Comparison of ENCODE assay signal across 8 mouse cellular contexts in genomic region chr16:4586531-4587123, GRCm38 (mm10). TPM values are rescaled to one million over a fixed set of nuclear protein-coding genes. Genes with fewer than 3 reads are reported as not detected.
A peak's percentile ranks its signal among the peaks of the same experiment; 100 is the strongest.
DNase-seq lines count a peak whose midpoint lies in the region; ATAC-seq and TF ChIP-seq lines count a peak whose summit lies in the region.

No protein-coding gene starts in this region.

- no peak for TF ChIP-seq CTCF in bone marrow, adult 2 months (IDR thresholded peaks at IDR 0.05; ENCODE audit: control insufficient read depth, insufficient read depth, low read length)
- TF ChIP-seq CTCF in midbrain, postnatal 0 days (IDR thresholded peaks at IDR 0.05), result peak; percentile 31

- peak; percentile 97 for ATAC-seq in embryonic facial prominence, embryonic 15.5 days (ENCODE audit: insufficient number of reproducible peaks, low FRiP score, low TSS enrichment, low read depth)
- ATAC-seq in limb, embryonic 14.5 days (ENCODE audit: low FRiP score, low read depth), result peak; percentile 98
- peak; percentile 94 for ATAC-seq in midbrain, postnatal 0 days (ENCODE audit: low FRiP score)

- H3K9me3 ChIP-seq in embryonic facial prominence, embryonic 15.5 days (replicated peaks), result no peaks in the 10 kb centered on the region
- no peaks in the 10 kb centered on the region for H3K9me3 ChIP-seq in limb, embryonic 14.5 days (ENCODE audit: control insufficient read depth, low read length)
- H3K9me3 ChIP-seq in midbrain, postnatal 0 days (ENCODE audit: low read length), result no peaks in the 10 kb centered on the region

- H3K4me3 ChIP-seq in bone marrow, adult 2 months (replicated peaks; ENCODE audit: control insufficient read depth, low read depth, low read length), result peak overlapping the region; percentile 73
- peak overlapping the region; percentile 54 for H3K4me3 ChIP-seq in embryonic facial prominence, embryonic 15.5 days (replicated peaks)
- H3K4me3 ChIP-seq in limb, embryonic 14.5 days (replicated peaks; ENCODE audit: low read length), result peak overlapping the region; percentile 46
- H3K4me3 ChIP-seq in midbrain, postnatal 0 days (ENCODE audit: low read depth, low read length), result peak overlapping the region; percentile 56

- H3K27ac ChIP-seq in bone marrow, adult 2 months (ENCODE audit: control insufficient read depth, insufficient read depth, low read depth, low read length, poor library complexity), result peak overlapping the region; percentile 81
- H3K27ac ChIP-seq in embryonic facial prominence, embryonic 15.5 days (replicated peaks), result peak overlapping the region; percentile 93
- peak overlapping the region; percentile 90 for H3K27ac ChIP-seq in limb, embryonic 14.5 days (replicated peaks; ENCODE audit: low read depth, low read length)
- H3K27ac ChIP-seq in midbrain, postnatal 0 days (ENCODE audit: low read depth, low read length), result peak overlapping the region; percentile 62

- under 1% methylated on average over 43 of the region's 43 CpGs for WGBS in bone marrow, adult 2 months
- under 1% methylated on average over 43 of the region's 43 CpGs for WGBS in embryonic facial prominence, embryonic 15.5 days
- WGBS in limb, embryonic 14.5 days, result 0% methylated on average over 33 of the region's 43 CpGs
- under 1% methylated on average over 43 of the region's 43 CpGs for WGBS in midbrain, postnatal 0 days

- peaks cover 4% of the 10 kb centered on the region for H3K4me1 ChIP-seq in bone marrow, adult 2 months (ENCODE audit: control insufficient read depth, insufficient read depth, low read length)
- peaks cover 21% of the 10 kb centered on the region for H3K4me1 ChIP-seq in embryonic facial prominence, embryonic 15.5 days
- peaks cover 16% of the 10 kb centered on the region for H3K4me1 ChIP-seq in limb, embryonic 14.5 days (ENCODE audit: control insufficient read depth, insufficient read depth, low read length)
- no peaks in the 10 kb centered on the region for H3K4me1 ChIP-seq in midbrain, postnatal 0 days (ENCODE audit: insufficient read depth, low read length)

- peak; percentile 79; the same call in 1 of the 2 replicates for TF ChIP-seq POLR2A in bone marrow, adult 2 months (IDR thresholded peaks at IDR 0.05; ENCODE audit: borderline replicate concordance, control insufficient read depth, low read depth, low read length)
- TF ChIP-seq POLR2A in limb, embryonic 14.5 days (IDR thresholded peaks at IDR 0.05; ENCODE audit: borderline replicate concordance, extremely low read depth, insufficient read depth, insufficient read length), result no peak

- H3K27me3 ChIP-seq in embryonic facial prominence, embryonic 15.5 days, result no peaks in the 10 kb centered on the region
- H3K27me3 ChIP-seq in limb, embryonic 14.5 days (ENCODE audit: control insufficient read depth, insufficient read depth, low read length), result no peaks in the 10 kb centered on the region
- H3K27me3 ChIP-seq in midbrain, postnatal 0 days (ENCODE audit: insufficient read depth, low read length), result no peaks in the 10 kb centered on the region

- peaks cover 4% of the 10 kb centered on the region; the same call in 1 of the 2 replicates for H3K36me3 ChIP-seq in embryonic facial prominence, embryonic 15.5 days
- peaks cover 15% of the 10 kb centered on the region for H3K36me3 ChIP-seq in limb, embryonic 14.5 days (ENCODE audit: control insufficient read depth, insufficient read depth, low read length)
- no peaks in the 10 kb centered on the region; the same call in 1 of the 2 replicates for H3K36me3 ChIP-seq in midbrain, postnatal 0 days (ENCODE audit: insufficient read depth, low read length)

- H3K9ac ChIP-seq in embryonic facial prominence, embryonic 15.5 days, result peak overlapping the region; percentile 35
- H3K9ac ChIP-seq in limb, embryonic 14.5 days (ENCODE audit: low read depth, low read length, severe bottlenecking), result peak overlapping the region; percentile 51
- H3K9ac ChIP-seq in midbrain, postnatal 0 days (replicated peaks; ENCODE audit: low read length, poor library complexity, severe bottlenecking), result peak overlapping the region; percentile 57

- DNase-seq in 416B (ENCODE audit: low read depth), result peak; percentile 98
- peak; percentile 94 for DNase-seq in heart, adult 8-10 months (ENCODE audit: low spot score)
- DNase-seq in kidney, adult 9 months, result peak; percentile 99
- peak; percentile 97 for DNase-seq in limb, embryonic 14.5 days (ENCODE audit: low spot score)
- DNase-seq in midbrain, postnatal 0 days (ENCODE audit: low spot score), result peak; percentile 95
- peak; percentile 86 to 89 for DNase-seq in spleen, postnatal 14 days (ENCODE audit: low spot score in 2 of 2)

- peak overlapping the region; percentile 65 for H3K4me2 ChIP-seq in embryonic facial prominence, embryonic 15.5 days (replicated peaks)
- peak overlapping the region; percentile 61 for H3K4me2 ChIP-seq in limb, embryonic 14.5 days (replicated peaks; ENCODE audit: low read depth, low read length, severe bottlenecking)
- H3K4me2 ChIP-seq in midbrain, postnatal 0 days (ENCODE audit: low read depth, low read length, poor library complexity, severe bottlenecking), result peak overlapping the region; percentile 90

RNA-seq across cellular contexts. Expression of gene Glis2, which starts 7.9 kb away (rescaled TPM):
- 1.2 and 4.9 TPM in 2 replicates for polyA plus RNA-seq in bone marrow, adult 2 months (2011; ENCODE audit: insufficient read depth, insufficient read length, low replicate concordance, missing spikeins)
- polyA plus RNA-seq in embryonic facial prominence, embryonic 15.5 days (2015; fragmentation: Nextera tagmentation; extraction: Ambion mirVana), result 33.2 and 33.4 TPM in 2 replicates
- total RNA-seq in heart, adult 8-10 months (2022), result 10 to 100 TPM in 2 of 4 experiments, 1 to 10 TPM in 2; 7.3 to 13.5 (median 9.5) TPM
- 83.8 and 110 TPM in 2 replicates for polyA plus RNA-seq in limb, embryonic 14.5 days (2012; rRNA removed)
- polyA plus RNA-seq in limb, embryonic 14.5 days (2014; fragmentation: Nextera tagmentation; extraction: Ambion mirVana), result 45.9 and 53.3 TPM in 2 replicates
- total RNA-seq in midbrain, postnatal 0 days (2014; rRNA removed), result 20.0 and 20.6 TPM in 2 replicates
- 10.8 and 12.0 TPM in 2 replicates for polyA plus RNA-seq in midbrain, postnatal 0 days (2015; fragmentation: Nextera tagmentation; extraction: Ambion mirVana)

RNA-seq across cellular contexts. Expression of gene Tfap4, which starts 27.0 kb away (rescaled TPM):
- 5.5 and 10.2 TPM in 2 replicates for polyA plus RNA-seq in bone marrow, adult 2 months (2011; ENCODE audit: insufficient read depth, insufficient read length, low replicate concordance, missing spikeins)
- 23.6 and 24.5 TPM in 2 replicates for polyA plus RNA-seq in embryonic facial prominence, embryonic 15.5 days (2015; fragmentation: Nextera tagmentation; extraction: Ambion mirVana)
- 1 to 10 TPM; 2.8 to 6.2 (median 3.6) TPM for total RNA-seq in heart, adult 8-10 months (2022)
- 29.9 and 31.5 TPM in 2 replicates for polyA plus RNA-seq in limb, embryonic 14.5 days (2012; rRNA removed)
- 19.6 and 22.8 TPM in 2 replicates for polyA plus RNA-seq in limb, embryonic 14.5 days (2014; fragmentation: Nextera tagmentation; extraction: Ambion mirVana)
- total RNA-seq in midbrain, postnatal 0 days (2014; rRNA removed), result 6.7 and 6.8 TPM in 2 replicates
- polyA plus RNA-seq in midbrain, postnatal 0 days (2015; fragmentation: Nextera tagmentation; extraction: Ambion mirVana), result 5.2 and 5.9 TPM in 2 replicates

RNA-seq across cellular contexts. Expression of gene Pam16, which starts 38.2 kb away (rescaled TPM):
- 19.7 and 52.5 TPM in 2 replicates for polyA plus RNA-seq in bone marrow, adult 2 months (2011; ENCODE audit: insufficient read depth, insufficient read length, low replicate concordance, missing spikeins)
- 83.4 and 107 TPM in 2 replicates for polyA plus RNA-seq in embryonic facial prominence, embryonic 15.5 days (2015; fragmentation: Nextera tagmentation; extraction: Ambion mirVana)
- 100 to 1,000 TPM; 145 to 188 (median 160) TPM for total RNA-seq in heart, adult 8-10 months (2022)
- 72.7 and 80.1 TPM in 2 replicates for polyA plus RNA-seq in limb, embryonic 14.5 days (2012; rRNA removed)
- polyA plus RNA-seq in limb, embryonic 14.5 days (2014; fragmentation: Nextera tagmentation; extraction: Ambion mirVana), result 92.5 and 94.1 TPM in 2 replicates
- total RNA-seq in midbrain, postnatal 0 days (2014; rRNA removed), result 31.7 and 40.2 TPM in 2 replicates
- 134 TPM in 2 replicates for polyA plus RNA-seq in midbrain, postnatal 0 days (2015; fragmentation: Nextera tagmentation; extraction: Ambion mirVana)

RNA-seq across cellular contexts. Expression of gene Srl, which starts 45.0 kb away (rescaled TPM):
- polyA plus RNA-seq in bone marrow, adult 2 months (2011; ENCODE audit: insufficient read depth, insufficient read length, low replicate concordance, missing spikeins), result 1.2 and 3.0 TPM in 2 replicates
- 42.1 and 52.8 TPM in 2 replicates for polyA plus RNA-seq in embryonic facial prominence, embryonic 15.5 days (2015; fragmentation: Nextera tagmentation; extraction: Ambion mirVana)
- 100 to 1,000 TPM; 705 to 904 (median 868) TPM for total RNA-seq in heart, adult 8-10 months (2022)
- 40.7 and 44.2 TPM in 2 replicates for polyA plus RNA-seq in limb, embryonic 14.5 days (2012; rRNA removed)
- polyA plus RNA-seq in limb, embryonic 14.5 days (2014; fragmentation: Nextera tagmentation; extraction: Ambion mirVana), result 47.3 and 53.7 TPM in 2 replicates
- total RNA-seq in midbrain, postnatal 0 days (2014; rRNA removed), result 34.4 and 59.9 TPM in 2 replicates
- polyA plus RNA-seq in midbrain, postnatal 0 days (2015; fragmentation: Nextera tagmentation; extraction: Ambion mirVana), result 11.3 and 11.6 TPM in 2 replicates

RNA-seq across cellular contexts. Expression of gene Vasn, which starts 53.1 kb away (rescaled TPM):
- polyA plus RNA-seq in bone marrow, adult 2 months (2011; ENCODE audit: insufficient read depth, insufficient read length, low replicate concordance, missing spikeins), result 0.34 and 1.8 TPM in 2 replicates
- polyA plus RNA-seq in embryonic facial prominence, embryonic 15.5 days (2015; fragmentation: Nextera tagmentation; extraction: Ambion mirVana), result 33.7 and 36.8 TPM in 2 replicates
- 1 to 10 TPM; 6.9 to 9.3 (median 8.1) TPM for total RNA-seq in heart, adult 8-10 months (2022)
- polyA plus RNA-seq in limb, embryonic 14.5 days (2012; rRNA removed), result 75.7 and 117 TPM in 2 replicates
- 35.7 and 36.8 TPM in 2 replicates for polyA plus RNA-seq in limb, embryonic 14.5 days (2014; fragmentation: Nextera tagmentation; extraction: Ambion mirVana)
- total RNA-seq in midbrain, postnatal 0 days (2014; rRNA removed), result 12.0 and 14.2 TPM in 2 replicates
- polyA plus RNA-seq in midbrain, postnatal 0 days (2015; fragmentation: Nextera tagmentation; extraction: Ambion mirVana), result 4.7 TPM in 2 replicates

Comparison
In these comparisons a context has a peak if more than half of its experiments do, and no peak if none do; other contexts are left out.
1. Peak in every context shown above with its lines: DNase-seq, ATAC-seq, H3K4me3 ChIP-seq and H3K27ac ChIP-seq.